Mouse (Mus musculus) ES-E14 (cell line): Measurements from ENCODE around the gene Atoh8. TPM values are rescaled to one million over a fixed set of nuclear protein-coding genes. Genes with fewer than 3 reads are reported as not detected.

Experiments
- DNase-seq: peaks from one replicate; pipeline ENCODE4 v3.0.0-alpha.2; 2013; ENCODE audit warnings: low read depth, low spot score
- H3K27ac ChIP-seq: 2 replicates; pipeline ENCODE4 v1.5.1; 2012; ENCODE audit warnings: low read depth, mild to moderate bottlenecking, low read length, moderate library complexity, mixed read lengths; ENCODE audit not compliant: poor library complexity, insufficient read depth, severe bottlenecking
- H3K36me3 ChIP-seq: 2 replicates; pipeline ENCODE4 v1.6.1; 2012; ENCODE audit warnings: mild to moderate bottlenecking, low read length, moderate library complexity, mixed read lengths; ENCODE audit not compliant: control insufficient read depth, poor library complexity, insufficient read depth, severe bottlenecking
- H3K4me1 ChIP-seq, 2 experiments: fragments of 150-350 bp in 1 of 2; sonication (generic) in 1 of 2; 2 replicates each; pipeline ENCODE4 v1.6.1; 2012; ENCODE audit warnings: low read length in 2 of 2, mild to moderate bottlenecking in 1 of 2, mixed read lengths in 1 of 2; ENCODE audit not compliant: control insufficient read depth in 2 of 2, insufficient read depth in 2 of 2, poor library complexity in 1 of 2
- H3K4me3 ChIP-seq, 2 experiments: fragments of 150-350 bp in 1 of 2; sonication (generic) in 1 of 2; 2 replicates each; pipeline ENCODE4 v1.5.1; 2012; ENCODE audit warnings: low read length in 2 of 2, low read depth in 1 of 2, mild to moderate bottlenecking in 1 of 2, mixed read lengths in 1 of 2; ENCODE audit not compliant: insufficient read depth in 1 of 2, poor library complexity in 1 of 2, severe bottlenecking in 1 of 2
- H3K9ac ChIP-seq: 2 replicates; pipeline ENCODE4 v1.6.1; 2012; ENCODE audit warnings: low read depth, mild to moderate bottlenecking, low read length, mixed read lengths; ENCODE audit not compliant: poor library complexity, insufficient read depth, severe bottlenecking
- H3K9me3 ChIP-seq: fragments of 150-350 bp; sonication (generic); 2 replicates; pipeline ENCODE4 v1.6.1; 2012; ENCODE audit warnings: low read depth, mild to moderate bottlenecking, low read length; ENCODE audit not compliant: control insufficient read depth, insufficient read depth
- CHD2 ChIP-seq: IDR thresholded peaks from 2 replicates; pipeline ENCODE4 v1.6.1; 2014; ENCODE audit warnings: mild to moderate bottlenecking, low read depth, low read length, inconsistent platforms
- HCFC1 ChIP-seq: IDR thresholded peaks from 2 replicates; pipeline ENCODE4 v1.6.1; 2012; ENCODE audit warnings: low read length, inconsistent platforms, borderline replicate concordance; ENCODE audit not compliant: insufficient read depth
- MAFK ChIP-seq: IDR thresholded peaks from 2 replicates; pipeline ENCODE4 v1.6.1; 2014; ENCODE audit warnings: mild to moderate bottlenecking, low read depth, low read length, inconsistent platforms; ENCODE audit not compliant: insufficient read depth
- ZC3H11A ChIP-seq: IDR thresholded peaks from 2 replicates; pipeline ENCODE4 v1.6.1; 2012; ENCODE audit warnings: low read depth, mild to moderate bottlenecking, inconsistent platforms, low read length, borderline replicate concordance
- ZNF384 ChIP-seq: IDR thresholded peaks from 2 replicates; pipeline ENCODE4 v1.6.1; 2012; ENCODE audit warnings: low read depth, low read length, inconsistent platforms
- in situ Hi-C, 2 experiments: fragments of 600-800 bp; cut with MboI; formaldehyde crosslinking; loops; one replicate each; pipeline ENCODE4 v1.15.1; 2025; ENCODE audit warnings: low sequenced_read_pairs in 2 of 2, inconsistent platforms in 1 of 2; ENCODE audit not compliant: unreplicated experiment in 2 of 2
- total RNA-seq: library from RNA; depleted of rRNA; stranded (reverse); fragments of 300-350 nt; gene quantifications from 2 replicates; pipeline ENCODE4 v1.2.3, GENCODE M21; 2012; rRNA removed

Gene Atoh8
- total RNA-seq, 1 experiment: 1.0 TPM

DNA sequence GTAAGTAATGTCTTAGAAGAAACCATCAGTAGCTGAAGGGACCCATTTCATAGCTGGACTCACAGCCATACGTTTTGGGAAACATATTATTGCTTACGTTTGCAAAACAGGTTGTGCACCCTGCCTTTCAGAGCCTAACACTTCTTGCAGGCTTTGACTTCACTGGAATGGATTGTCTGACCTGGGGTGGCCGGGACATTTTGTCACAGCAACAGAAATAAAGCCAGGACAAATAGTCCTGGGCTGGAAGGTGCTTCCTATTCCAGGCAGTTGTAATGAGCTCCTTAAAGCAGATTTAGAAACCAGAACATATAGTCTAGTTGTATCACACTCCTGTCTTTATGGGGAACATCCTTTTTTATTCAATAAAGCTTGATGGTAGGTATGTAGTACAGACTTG is 74.4 kb downstream of the Atoh8 start:
- H3K9me3 ChIP-seq: no peaks in the 10 kb centered on the region
- H3K9ac ChIP-seq: no peak overlapping the region
- TF ChIP-seq CHD2: no peak
- TF ChIP-seq ZNF384: no peak
- no peak for TF ChIP-seq ZC3H11A
- no peak for TF ChIP-seq MAFK
- no peak for TF ChIP-seq HCFC1
- DNase-seq: no peak
- no peaks in the 10 kb centered on the region for H3K4me1 ChIP-seq
- H3K27ac ChIP-seq: no peak overlapping the region
- H3K4me3 ChIP-seq: no peak overlapping the region
- in situ Hi-C loops: loop anchor here in 1 of 2 experiments (25.0 kb wide), 1 partner anchor 174 kb away; no protein-coding TSS in a partner anchor
- H3K36me3 ChIP-seq: no peaks in the 10 kb centered on the region

DNA sequence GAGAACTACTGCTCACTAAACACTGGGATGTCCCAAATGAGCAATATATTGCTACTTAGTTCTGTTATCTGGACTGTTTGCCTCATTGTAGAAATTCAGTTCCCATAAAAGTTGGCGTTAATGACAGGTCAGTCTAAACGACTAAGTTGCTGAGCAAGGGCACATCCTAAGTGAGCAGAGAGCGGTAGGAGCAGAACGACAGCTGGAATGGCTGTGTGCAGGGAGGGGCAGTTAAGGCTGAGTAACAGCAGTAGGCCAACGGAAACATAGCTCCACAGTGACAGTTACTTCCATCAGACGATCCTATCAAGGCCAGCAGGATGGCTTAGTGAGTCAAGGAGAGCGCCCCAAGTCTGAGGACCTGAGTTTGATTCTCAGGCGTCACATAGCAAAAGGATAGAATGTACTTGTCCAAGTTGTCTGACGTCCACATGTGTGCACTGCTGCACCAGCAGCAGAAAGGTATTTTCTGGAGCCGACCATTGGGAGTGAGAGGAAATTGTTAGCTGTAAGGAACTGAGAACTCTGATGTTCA is 75.4 kb downstream of the Atoh8 start:
- in situ Hi-C loops: loop anchor here in 1 of 2 experiments (25.0 kb wide), 1 partner anchor 173 kb away; no protein-coding TSS in a partner anchor
- Histone ChIP-seq H3K4me3 (no peak overlapping the region), H3K36me3 (no peaks in the 10 kb centered on the region), H3K4me1 (no peaks in the 10 kb centered on the region), H3K9ac (no peak overlapping the region), H3K9me3 (no peaks in the 10 kb centered on the region), H3K27ac (no peak overlapping the region)
- no peak for TF ChIP-seq ZC3H11A
- TF ChIP-seq MAFK: no peak
- no peak for TF ChIP-seq HCFC1
- TF ChIP-seq ZNF384: no peak
- TF ChIP-seq CHD2: no peak
- DNase-seq: no peak

DNA sequence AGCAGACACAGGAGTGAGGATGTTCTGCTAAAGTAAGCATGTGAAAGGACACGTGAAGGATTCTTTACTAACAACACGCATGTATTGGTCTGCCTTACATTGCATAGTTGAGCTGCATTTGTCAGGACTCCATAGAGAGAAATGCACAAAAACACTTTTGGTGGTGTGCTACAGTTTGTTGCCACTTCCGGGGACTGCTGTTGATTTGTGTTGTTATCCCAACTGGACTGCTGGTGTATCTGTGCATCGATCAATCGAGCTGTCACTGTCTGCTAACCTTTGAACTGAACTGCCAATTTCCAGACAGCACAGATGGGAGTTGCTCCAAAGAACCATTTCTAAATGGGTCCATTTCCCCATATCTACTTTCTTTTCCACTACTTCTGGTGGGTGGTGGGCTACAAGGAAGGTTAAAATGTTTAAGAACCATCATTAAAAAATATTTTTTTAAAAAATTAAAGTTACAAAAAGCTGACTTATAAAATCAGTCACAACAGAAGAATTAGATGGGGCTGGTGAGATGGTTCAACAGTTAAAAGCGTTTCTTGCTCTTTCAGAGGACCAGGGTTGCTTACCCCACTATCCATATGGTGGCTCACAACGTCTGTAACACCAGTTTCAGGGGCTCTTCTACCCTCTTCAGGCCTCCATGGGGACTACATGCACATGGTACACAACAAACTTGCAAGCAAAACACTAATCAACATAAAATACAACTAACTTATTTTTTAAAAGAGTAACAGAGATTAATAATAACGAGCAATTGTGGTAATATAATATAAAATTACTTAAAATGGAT is 76.2 kb downstream of the Atoh8 start:
- Histone ChIP-seq H3K36me3 (no peaks in the 10 kb centered on the region), H3K9me3 (no peaks in the 10 kb centered on the region), H3K27ac (no peak overlapping the region), H3K4me1 (no peaks in the 10 kb centered on the region), H3K9ac (no peak overlapping the region), H3K4me3 (no peak overlapping the region)
- in situ Hi-C loops: loop anchor here in 1 of 2 experiments (25.0 kb wide), 1 partner anchor 172 kb away; no protein-coding TSS in a partner anchor
- TF ChIP-seq MAFK: no peak
- no peak for TF ChIP-seq ZNF384
- TF ChIP-seq CHD2: no peak
- no peak for TF ChIP-seq ZC3H11A
- no peak for TF ChIP-seq HCFC1
- DNase-seq: no peak

Other genes with a start within 250 kb of the Atoh8 start
- gene St3gal5, start 138.0 kb downstream of the Atoh8 start, total RNA-seq: 9.4 and 13.3 TPM in 2 replicates
- gene Sftpb, start 69.0 kb upstream of the Atoh8 start, total RNA-seq: not detected in 2 replicates
- 62.6 and 76.9 TPM in 2 replicates for gene Usp39, start 109.6 kb upstream of the Atoh8 start, total RNA-seq
- gene 0610030E20Rik, start 111.7 kb upstream of the Atoh8 start, total RNA-seq: 7.7 TPM in 2 replicates
- gene Tmem150a, start 119.9 kb upstream of the Atoh8 start, total RNA-seq: 21.2 and 26.1 TPM in 2 replicates
- gene Rnf181, start 131.4 kb upstream of the Atoh8 start, total RNA-seq: 57.2 and 62.0 TPM in 2 replicates
- gene Vamp5, start 144.9 kb upstream of the Atoh8 start, total RNA-seq: 1.0 and 1.2 TPM in 2 replicates
- 25.6 and 44.0 TPM in 2 replicates for gene Vamp8, start 155.1 kb upstream of the Atoh8 start, total RNA-seq
- 22.6 and 25.2 TPM in 2 replicates for gene Ggcx, start 178.7 kb upstream of the Atoh8 start, total RNA-seq
- gene Mat2a, start 204.0 kb upstream of the Atoh8 start, total RNA-seq: 407 and 469 TPM in 2 replicates